Mouse (Mus musculus): ENCODE data around the gene Iars. TPM values are rescaled to one million over a fixed set of nuclear protein-coding genes. Genes with fewer than 3 reads are reported as not detected.
A peak's percentile ranks its signal among the peaks of the same experiment; 100 is the strongest.

Iars gene
- polyA plus RNA-seq (2012; rRNA removed): 33.1 and 36.1 TPM in 2 replicates

GRCm38 (mm10) chr13:49681351-49682232 lies at the start of gene Iars:
Gene Iars, plus strand, starts transcription at chr13:49682100.
- peak; percentile 97 for DNase-seq (ENCODE audit: low spot score)

DNA sequence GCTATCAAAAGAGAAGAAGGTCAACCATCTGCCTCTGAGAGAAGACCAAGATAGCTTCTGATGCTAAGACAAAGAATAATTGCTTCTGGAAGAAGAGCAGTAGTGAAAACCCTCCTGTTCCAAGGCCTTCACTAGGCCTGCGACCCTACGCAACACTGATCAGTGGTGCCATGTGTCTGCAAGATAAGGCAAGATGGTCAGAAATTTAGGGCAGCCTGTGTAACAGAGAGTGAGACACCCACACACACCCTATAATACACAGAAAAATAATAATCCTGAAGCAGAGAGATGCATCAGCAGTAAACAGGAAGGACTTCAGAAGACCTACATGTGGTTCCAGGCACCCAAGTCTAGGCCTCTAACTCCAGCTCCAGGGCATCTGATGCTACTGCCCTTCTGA lies 41.9 kb upstream of the Iars start:
- no peak for DNase-seq (ENCODE audit: low spot score)

DNA sequence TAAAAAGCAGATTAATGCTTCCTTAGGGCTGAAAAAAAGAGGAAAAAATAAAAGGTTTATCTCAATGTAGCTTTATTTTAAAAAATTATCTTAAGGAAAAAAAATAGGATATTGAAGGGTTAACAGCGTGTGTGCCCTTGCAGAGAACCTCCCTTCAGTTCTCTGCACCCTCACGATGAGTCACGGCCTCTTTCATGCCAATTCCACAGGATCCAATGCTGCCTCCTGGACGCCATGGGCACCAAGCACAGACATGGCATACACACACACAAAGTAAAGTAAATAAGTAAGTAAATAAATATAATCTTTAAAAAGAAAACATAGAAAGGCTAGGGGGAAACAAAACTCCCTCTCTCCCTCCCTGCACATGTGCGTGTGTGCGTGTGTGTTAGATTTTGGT lies 39.2 kb upstream of the Iars start:
- DNase-seq (ENCODE audit: low spot score): no peak

DNA sequence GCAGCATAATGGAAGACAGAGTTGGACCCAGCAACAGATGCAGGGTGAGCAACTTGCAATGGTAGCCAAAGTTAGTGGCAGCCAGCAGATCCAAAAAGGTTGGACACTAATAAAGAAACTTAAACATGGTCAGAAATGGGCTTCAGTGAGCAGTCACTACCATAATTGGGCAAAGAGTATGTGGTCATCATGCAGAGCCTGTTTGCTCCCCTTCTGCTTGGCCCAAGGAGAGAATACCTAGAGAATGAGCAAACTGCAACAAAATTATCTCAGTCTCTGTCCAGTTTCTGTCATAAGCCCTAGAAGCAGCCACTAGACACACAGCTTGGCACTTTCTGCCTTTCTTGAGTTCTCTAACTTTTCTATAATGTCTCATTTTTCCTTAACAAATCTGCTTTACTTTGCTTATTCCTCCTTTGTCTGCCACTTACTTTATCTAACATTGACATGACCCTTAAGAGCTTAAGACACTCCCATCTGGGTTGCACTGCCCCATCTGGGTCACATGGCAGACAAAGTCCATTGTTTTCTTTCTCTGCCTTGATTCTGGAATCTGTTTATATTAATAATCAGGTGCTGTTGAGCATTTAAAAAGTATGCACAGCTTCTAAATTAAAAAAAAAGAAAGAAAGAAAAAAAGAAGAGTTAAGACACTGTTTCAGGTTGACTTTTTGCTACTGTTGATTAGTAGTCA lies 38.1 kb upstream of the Iars start:
- no peak for DNase-seq (ENCODE audit: low spot score)

GRCm38 (mm10) chr13:49644731-49645529 lies 37.0 kb upstream of the Iars start:
- no peak for DNase-seq (ENCODE audit: low spot score)

DNA sequence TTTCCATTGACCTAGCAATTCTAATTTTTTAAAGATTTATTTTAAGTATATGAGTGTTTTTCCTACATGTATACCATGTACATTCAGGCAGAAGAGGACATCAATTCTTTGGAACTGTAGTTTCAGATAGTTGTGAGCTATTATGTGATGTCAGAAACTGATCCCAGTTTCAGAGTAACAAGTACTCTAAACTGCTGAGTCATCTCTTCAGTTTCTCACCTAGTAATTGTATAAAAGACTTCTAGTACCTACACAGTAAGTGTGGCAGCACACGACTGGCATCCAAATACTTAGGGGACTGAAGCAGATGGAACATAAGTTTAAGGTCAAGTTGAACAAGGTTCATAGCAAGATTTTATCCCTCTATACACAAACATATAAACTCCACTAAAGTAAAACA lies 35.9 kb upstream of the Iars start:
- DNase-seq (ENCODE audit: low spot score): no peak

GRCm38 (mm10) chr13:49651136-49651535 lies 30.8 kb upstream of the Iars start:
- no peak for DNase-seq (ENCODE audit: low spot score)

GRCm38 (mm10) chr13:49651781-49652351 lies 30.0 kb upstream of the Iars start:
- DNase-seq (ENCODE audit: low spot score): no peak

- DNase-seq (ENCODE audit: low spot score): peak; percentile 91
These were observed 29.3 kb upstream of the Iars start, which contains the start of the genes Cenpp and Nol8 for GRCm38 (mm10) chr13:49652481-49653179. Gene Cenpp, minus strand, starts transcription at chr13:49652785. Gene Nol8, plus strand, starts transcription at chr13:49653078.

DNA sequence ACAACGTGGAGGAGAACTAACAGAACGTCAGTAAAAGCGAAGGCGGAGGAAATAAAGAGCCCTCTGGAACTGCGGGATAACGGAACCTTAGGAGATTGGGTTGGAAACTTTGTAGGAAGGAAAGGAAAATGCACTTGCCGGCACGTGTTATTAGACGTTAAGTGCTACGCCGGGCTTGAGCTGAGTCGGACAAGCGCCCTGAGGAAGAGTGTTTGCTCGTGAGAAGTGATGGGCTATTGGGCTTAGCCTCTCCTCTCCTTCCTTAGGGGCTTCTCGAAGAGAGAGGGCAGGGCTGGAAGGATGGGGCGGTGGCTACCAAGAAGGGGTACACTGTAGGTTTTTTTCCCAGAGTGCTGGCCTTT lies 28.7 kb upstream of the Iars start:
- peak; percentile 38 for DNase-seq (ENCODE audit: low spot score)

- DNase-seq (ENCODE audit: low spot score): no peak
These were observed 4.1 kb upstream of the Iars start for GRCm38 (mm10) chr13:49677793-49678192.

DNA sequence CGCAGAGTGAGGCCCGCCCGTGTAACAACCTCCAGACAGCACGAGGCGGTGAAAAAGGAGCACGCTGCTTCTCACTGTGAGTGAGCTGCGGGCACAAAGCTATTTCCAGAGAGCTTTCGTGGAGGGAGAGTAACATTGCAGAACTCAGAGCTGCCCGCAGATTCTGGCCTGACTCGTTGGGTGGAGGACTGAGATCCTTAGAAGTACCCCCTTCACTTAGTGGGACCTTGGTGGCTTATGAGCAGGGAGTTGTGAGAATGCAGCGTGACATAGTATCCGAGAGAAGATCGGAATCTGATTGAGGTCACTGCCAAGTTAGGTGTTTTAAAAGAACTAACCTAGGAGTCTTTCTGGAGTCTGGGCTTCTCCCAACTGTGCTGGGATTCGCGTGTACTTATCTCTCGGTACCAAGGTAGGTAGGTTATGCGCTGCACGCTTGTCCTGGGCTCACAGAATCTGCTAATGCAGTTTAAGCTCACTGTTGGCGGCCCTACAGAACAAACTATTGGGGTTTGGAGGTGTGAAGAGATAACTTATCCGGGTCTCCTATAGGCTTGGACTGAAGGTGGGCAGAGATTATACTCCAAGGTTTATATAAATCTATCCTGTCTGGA lies 440 bp downstream of the Iars start:
- no peak for DNase-seq (ENCODE audit: low spot score)

- DNase-seq (ENCODE audit: low spot score): no peak
These were observed 2.4 kb downstream of the Iars start for GRCm38 (mm10) chr13:49684266-49684665.

DNA sequence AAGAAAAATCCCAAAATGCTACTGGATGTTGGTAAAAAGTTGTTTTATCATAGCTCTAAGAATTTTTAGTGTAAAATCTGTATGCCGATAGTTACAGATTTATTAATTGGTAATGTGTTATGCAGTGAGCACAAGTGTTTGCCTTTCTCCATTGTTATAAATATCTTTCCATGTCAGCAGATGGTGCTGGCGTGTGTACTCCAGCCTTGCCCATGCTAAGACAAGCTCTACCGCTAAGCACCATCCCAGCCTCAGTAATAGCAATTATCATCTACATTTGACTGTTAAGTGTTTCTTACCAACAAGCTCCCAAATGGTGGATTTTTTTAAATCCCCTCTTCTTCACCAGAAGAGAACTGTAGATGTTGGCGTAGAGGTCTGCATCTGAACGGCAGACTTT lies 9.2 kb downstream of the Iars start:
- DNase-seq (ENCODE audit: low spot score): no peak

GRCm38 (mm10) chr13:49703216-49703779 lies 21.4 kb downstream of the Iars start:
- DNase-seq (ENCODE audit: low spot score): no peak

GRCm38 (mm10) chr13:49706032-49706690 lies 24.3 kb downstream of the Iars start:
- no peak for DNase-seq (ENCODE audit: low spot score)

DNA sequence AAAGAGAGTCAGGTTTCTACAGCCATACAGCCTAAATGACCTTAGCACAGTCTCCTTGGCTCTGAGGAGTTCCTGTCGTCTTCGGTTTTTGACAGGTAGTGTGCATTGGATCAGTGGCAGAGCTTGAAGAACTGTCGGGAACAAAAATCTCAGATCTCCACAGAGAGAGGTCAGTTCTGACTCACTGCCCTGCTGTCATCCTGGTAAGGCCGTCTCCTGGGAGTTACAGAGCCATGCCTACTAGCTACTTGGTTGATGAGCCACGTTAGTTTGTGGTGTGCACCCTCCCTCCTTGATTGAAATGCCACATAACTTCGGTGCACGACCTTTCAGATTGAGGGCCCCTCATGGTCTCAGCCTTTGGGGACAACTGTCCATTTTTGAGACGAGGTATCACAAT lies 26.4 kb downstream of the Iars start:
- no peak for DNase-seq (ENCODE audit: low spot score)

DNA sequence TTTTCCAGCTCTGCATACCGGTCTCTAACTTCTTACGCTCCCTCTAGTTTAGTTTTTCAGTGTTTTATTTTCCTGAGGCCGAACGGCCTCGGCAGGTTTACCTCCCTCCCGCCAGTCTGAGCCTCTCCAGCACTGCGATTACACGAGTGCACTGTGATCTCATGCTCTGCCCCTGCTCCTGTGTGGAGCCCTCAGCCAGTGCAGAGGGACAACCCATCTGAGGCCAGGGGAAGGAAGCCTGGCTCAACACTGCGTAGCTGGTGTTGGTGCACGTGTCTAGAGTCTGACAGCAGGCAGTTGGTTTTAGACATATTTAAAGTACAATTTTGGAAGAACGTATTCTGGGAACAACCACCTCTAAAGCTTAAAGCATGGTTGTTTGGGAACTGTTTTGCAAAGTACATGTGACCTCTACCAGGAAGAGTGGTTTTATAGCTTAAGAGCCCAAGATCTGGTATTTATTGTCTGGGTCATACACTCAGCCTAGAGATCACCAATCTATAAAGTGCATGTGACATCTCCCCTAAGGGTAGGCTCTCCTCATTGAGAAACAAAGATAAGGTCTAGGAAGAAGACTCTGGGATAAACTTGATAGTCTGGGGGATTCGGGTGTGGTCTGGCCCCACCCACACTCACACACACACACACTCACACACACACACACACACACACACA lies 30.3 kb downstream of the Iars start:
- DNase-seq (ENCODE audit: low spot score): no peak

GRCm38 (mm10) chr13:49719310-49719709 lies 37.4 kb downstream of the Iars start:
- DNase-seq (ENCODE audit: low spot score): no peak

All from urinary bladder, adult 2 months (tissue).